ENCODE assay signal across 9 mouse cellular contexts in the genomic region with DNA sequence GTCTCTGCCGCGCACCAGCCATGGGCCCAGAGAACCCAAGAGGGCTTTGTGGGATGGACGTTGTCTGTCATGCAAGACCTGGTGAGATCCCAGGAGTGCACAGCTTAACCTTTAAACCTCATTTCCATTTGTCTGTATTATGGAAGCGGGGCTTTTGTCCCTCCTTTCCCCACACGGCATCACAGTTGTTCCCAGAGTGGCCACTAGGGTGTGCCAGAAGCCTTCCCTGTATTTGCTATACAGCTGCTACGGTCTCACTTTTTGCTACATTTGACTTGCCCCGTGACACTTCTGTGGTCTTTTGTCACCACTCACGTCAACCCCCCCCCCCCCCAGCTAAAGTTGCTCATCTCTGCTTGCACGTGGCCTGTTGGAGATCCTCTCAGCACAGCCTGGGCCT.
A peak's percentile ranks its signal among the peaks of the same experiment; 100 is the strongest.
DNase-seq lines count a peak whose midpoint lies in the region; ATAC-seq and TF ChIP-seq lines count a peak whose summit lies in the region.
"Had no signal": no experiment of that assay in that cellular context is flagged by ENCODE, and none has a peak within 500 bp of the region (broad histone marks: within the 10 kb centered on the region; RNA-seq: fewer than 3 reads in every experiment).

No protein-coding gene starts in this region.

- no peaks in the 10 kb centered on the region for H3K36me3 ChIP-seq in forebrain, embryonic 13.5 days (ENCODE audit: poor library complexity, severe bottlenecking)
- no peaks in the 10 kb centered on the region for H3K36me3 ChIP-seq in midbrain, postnatal 0 days (ENCODE audit: insufficient read depth, low read length)
- H3K36me3 ChIP-seq: liver, embryonic 15.5 days had no signal

- no peak overlapping the region for H3K4me3 ChIP-seq in forebrain, embryonic 13.5 days
- H3K4me3 ChIP-seq in midbrain, postnatal 0 days (ENCODE audit: low read depth, low read length), result no peak overlapping the region
- H3K4me3 ChIP-seq: liver, embryonic 15.5 days had no signal

- H3K4me2 ChIP-seq in forebrain, embryonic 13.5 days, result no peak overlapping the region
- no peak overlapping the region for H3K4me2 ChIP-seq in midbrain, postnatal 0 days (ENCODE audit: low read depth, low read length, poor library complexity, severe bottlenecking)
- H3K4me2 ChIP-seq: liver, embryonic 15.5 days had no signal

- H3K9ac ChIP-seq in forebrain, embryonic 13.5 days, result no peak overlapping the region
- no peak overlapping the region for H3K9ac ChIP-seq in midbrain, postnatal 0 days (replicated peaks; ENCODE audit: low read length, poor library complexity, severe bottlenecking)
- H3K9ac ChIP-seq: liver, embryonic 15.5 days had no signal

- no peak overlapping the region for H3K27ac ChIP-seq in forebrain, embryonic 13.5 days
- no peak overlapping the region for H3K27ac ChIP-seq in midbrain, postnatal 0 days (ENCODE audit: low read depth, low read length)
- H3K27ac ChIP-seq: liver, embryonic 15.5 days had no signal

- 5% methylated on average over 9 of the region's 9 CpGs for WGBS in forebrain, embryonic 13.5 days
- under 1% methylated on average over 9 of the region's 9 CpGs for whole genome bisulfite sequencing in midbrain, postnatal 0 days

- no peaks in the 10 kb centered on the region for H3K9me3 ChIP-seq in forebrain, embryonic 13.5 days (replicated peaks)
- no peaks in the 10 kb centered on the region for H3K9me3 ChIP-seq in midbrain, postnatal 0 days (ENCODE audit: low read length)
- H3K9me3 ChIP-seq: liver, embryonic 15.5 days had no signal

- peak; percentile 92 for TF ChIP-seq CTCF in midbrain, postnatal 0 days (IDR thresholded peaks at IDR 0.05)

- H3K4me1 ChIP-seq in forebrain, embryonic 13.5 days, result peaks cover 77% of the 10 kb centered on the region
- no peaks in the 10 kb centered on the region; the same call in 1 of the 2 replicates for H3K4me1 ChIP-seq in midbrain, postnatal 0 days (ENCODE audit: insufficient read depth, low read length)
- H3K4me1 ChIP-seq: liver, embryonic 15.5 days had no signal

- peak; percentile 42 for DNase-seq in heart, adult 8-10 months (ENCODE audit: low spot score)
- DNase-seq in heart, postnatal 25 days (ENCODE audit: low spot score), result no peak
- peak; percentile 43 for DNase-seq in c-Kit-positive CD71-positive TER-119-negative erythroid progenitor cells, embryonic 14.5 days (ENCODE audit: low read depth)
- DNase-seq in induced T-regulatory cell, adult 2 months (ENCODE audit: low read depth), result peak; percentile 67
- DNase-seq in left cerebral cortex, postnatal 36 days (ENCODE audit: low spot score in 2 of 2), result peak; percentile 69 to 75
- DNase-seq in midbrain, postnatal 0 days (ENCODE audit: low spot score), result peak; percentile 82
- peak; percentile 31 to 67 for DNase-seq in spleen, postnatal 14 days (ENCODE audit: low spot score in 2 of 2)

- intact Hi-C loops in heart, postnatal 25 days (cut with DNase I), result loop anchor here (1.0 to 10.0 kb wide), 2 partner anchors 108 to 209 kb away; no protein-coding TSS in a partner anchor
- intact Hi-C loops in left cerebral cortex, postnatal 36 days (cut with DNase I), result loop anchor here (2.0 to 5.0 kb wide), 2 partner anchors 41 to 86 kb away; a partner anchor contains a TSS

- H3K27me3 ChIP-seq in forebrain, embryonic 13.5 days, result peaks cover 34% of the 10 kb centered on the region
- H3K27me3 ChIP-seq in midbrain, postnatal 0 days (ENCODE audit: insufficient read depth, low read length), result no peaks in the 10 kb centered on the region

- ATAC-seq in forebrain, embryonic 13.5 days, result 0 out of 2 replicates have a peak, but pooled peaks have one; percentile 34
- peak; percentile 60; the same call in 1 of the 2 replicates for ATAC-seq in midbrain, postnatal 0 days (ENCODE audit: low FRiP score)
